Mouse (Mus musculus) kidney, adult 8-10 months (tissue): ENCODE results near the gene Hist1h2bf.
A peak's percentile ranks its signal among the peaks of the same experiment; 100 is the strongest.
"Not testable (repeated sequence)": the region's sequence is repeated elsewhere in the genome, so short reads cannot be mapped to it uniquely, and the experiment has no call there.

Source experiments
- DNase-seq, 2 experiments: peaks; one replicate each; pipeline ENCODE4 v3.0.0; 2022

The Hist1h2bf gene

GRCm38 (mm10) chr13:23542225-23542980 is 31.6 kb downstream of the Hist1h2bf start:
- DNase-seq, result not testable (repeated sequence)

- no peak for DNase-seq
Measured at GRCm38 (mm10) chr13:23541497-23541896, 32.5 kb downstream of the Hist1h2bf start.

- not testable (repeated sequence) for DNase-seq
Measured at GRCm38 (mm10) chr13:23539821-23540220, 34.2 kb downstream of the Hist1h2bf start.

GRCm38 (mm10) chr13:23538249-23538648 is 35.7 kb downstream of the Hist1h2bf start:
- DNase-seq, result no peak

GRCm38 (mm10) chr13:23537006-23537710 is 36.8 kb downstream of the Hist1h2bf start:
- DNase-seq, result no peak

GRCm38 (mm10) chr13:23536076-23536822 is 37.7 kb downstream of the Hist1h2bf start:
- DNase-seq, result no peak

- DNase-seq, result peak; percentile 81
Measured at GRCm38 (mm10) chr13:23535137-23536075, 38.6 kb downstream of the Hist1h2bf start, which contains the start of gene Hist1h3g. Gene Hist1h3g (plus strand): TSS chr13:23535422.

GRCm38 (mm10) chr13:23534368-23535131 is 39.4 kb downstream of the Hist1h2bf start:
- no peak for DNase-seq

- DNase-seq, result peak in 1 of 2 experiments; percentile 51
Measured at GRCm38 (mm10) chr13:23533560-23534367, 40.2 kb downstream of the Hist1h2bf start, which contains the start of gene Hist1h2af. Gene Hist1h2af (plus strand): TSS chr13:23533906.

GRCm38 (mm10) chr13:23532262-23533075 is 41.5 kb downstream of the Hist1h2bf start:
- DNase-seq, result no peak

GRCm38 (mm10) chr13:23530901-23531875 is 42.8 kb downstream of the Hist1h2bf start, which contains the start of gene Hist1h4h:
Gene Hist1h4h (plus strand): TSS chr13:23531050.
- DNase-seq, result peak; percentile 95 to 97

- peak; percentile 45 to 66 for DNase-seq
Measured at GRCm38 (mm10) chr13:23530181-23530900, 43.7 kb downstream of the Hist1h2bf start.

- DNase-seq, result no peak
Measured at GRCm38 (mm10) chr13:23529480-23530165, 44.4 kb downstream of the Hist1h2bf start.

GRCm38 (mm10) chr13:23529005-23529404 is 45.0 kb downstream of the Hist1h2bf start:
- DNase-seq, result no peak

- peak; percentile 82 to 92 for DNase-seq
Measured at GRCm38 (mm10) chr13:23526312-23526711, 47.7 kb downstream of the Hist1h2bf start.

GRCm38 (mm10) chr13:23525901-23526300 is 48.1 kb downstream of the Hist1h2bf start:
- no peak for DNase-seq

- DNase-seq, result peak; percentile 47 to 49
Measured at GRCm38 (mm10) chr13:23524654-23525053, 49.3 kb downstream of the Hist1h2bf start.
